Mouse (Mus musculus) spleen, adult 2 months (tissue): ENCODE measurements around the gene Arrb1.
A peak's percentile ranks its signal among the peaks of the same experiment; 100 is the strongest.

Experiments used
- CTCF ChIP-seq: fragments of 200-500 bp; IDR thresholded peaks from 2 replicates; pipeline ENCODE4 v1.5.1; 2011; ENCODE audit warnings: mild to moderate bottlenecking, inconsistent platforms; ENCODE audit not compliant: insufficient read depth, insufficient read length, insufficient replicate concordance; ENCODE audit errors: extremely low read depth
- POLR2A ChIP-seq: fragments of 200-500 bp; IDR thresholded peaks from 2 replicates; pipeline ENCODE4 v1.6.1; 2011; ENCODE audit warnings: low read depth, low read length, inconsistent platforms

DNA sequence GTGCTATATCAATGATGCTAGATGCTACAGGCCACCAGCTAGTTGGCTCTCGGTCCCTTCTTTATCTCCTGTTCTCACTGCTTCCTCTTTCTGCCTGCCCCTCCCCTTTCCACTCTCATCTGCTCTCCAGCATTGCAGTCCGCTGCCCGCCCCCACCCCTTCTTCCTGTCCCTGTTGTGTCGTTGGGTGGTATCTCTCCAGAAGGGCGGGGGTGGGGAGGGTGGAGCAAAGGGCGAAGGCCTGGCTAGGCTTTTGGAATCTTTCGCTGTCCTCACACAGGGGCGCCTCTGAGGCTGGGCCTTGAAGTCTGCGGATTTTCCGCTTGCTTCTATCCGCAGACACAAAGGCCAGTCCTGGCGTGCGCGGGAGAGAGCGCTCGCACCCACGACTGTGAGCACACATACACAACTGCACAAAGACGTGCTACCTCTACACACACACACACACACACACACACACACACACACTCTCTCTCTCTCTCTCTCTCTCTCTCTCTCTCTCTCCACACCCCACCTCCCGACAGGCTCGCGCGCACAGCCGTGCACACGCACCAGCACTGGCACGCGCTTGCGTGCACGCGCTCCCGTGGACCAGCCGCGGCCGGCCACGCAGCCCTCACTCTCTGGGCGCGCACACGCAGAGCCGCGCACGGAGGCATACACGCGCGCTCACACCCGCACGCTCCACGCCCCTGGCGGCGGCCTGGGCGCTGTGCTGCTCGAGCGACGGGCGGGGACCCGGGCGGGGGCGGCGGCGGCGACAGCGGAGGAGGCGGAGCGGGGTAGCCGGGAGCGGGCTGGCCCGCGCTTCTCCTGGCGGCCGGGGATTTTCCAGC, at the start of gene Arrb1:
- TF ChIP-seq CTCF (peak; percentile 35; the same call in 1 of the 2 replicates), POLR2A (peak; percentile 26)
